In genomic region chr6:25546441-25546840, GRCm38 (mm10) we compare ENCODE assay signal across 20 mouse cellular contexts.
DNase-seq lines count a peak whose midpoint lies in the region; ATAC-seq and TF ChIP-seq lines count a peak whose summit lies in the region.
"Had no signal": no experiment of that assay in that cellular context is flagged by ENCODE, and none has a peak within 500 bp of the region (broad histone marks: within the 10 kb centered on the region; RNA-seq: fewer than 3 reads in every experiment).

No protein-coding gene starts in this region.

- 25% methylated on average over 2 of the region's 2 CpGs for WGBS in embryonic facial prominence, embryonic 14.5 days
- 55% methylated on average over 2 of the region's 2 CpGs for WGBS in embryonic facial prominence, embryonic 10.5 days
- WGBS in hindbrain, postnatal 0 days = 55% methylated on average over 2 of the region's 2 CpGs
- WGBS in hindbrain, embryonic 14.5 days = 57% methylated on average over 2 of the region's 2 CpGs
- WGBS in midbrain, postnatal 0 days = 46% methylated on average over 2 of the region's 2 CpGs
- WGBS in midbrain, embryonic 15.5 days = 69% methylated on average over 2 of the region's 2 CpGs

- ATAC-seq in embryonic facial prominence, embryonic 14.5 days (ENCODE audit: low read depth) = no peak
- no peak for ATAC-seq in hindbrain, postnatal 0 days
- ATAC-seq in hindbrain, embryonic 14.5 days (ENCODE audit: low FRiP score) = no peak
- ATAC-seq in midbrain, postnatal 0 days (ENCODE audit: low FRiP score) = no peak
- ATAC-seq in midbrain, embryonic 15.5 days (replicated peaks) = no peak; the same call in 1 of the 2 replicates
- ATAC-seq: forebrain, embryonic 15.5 days; intestine, embryonic 15.5 days had no signal

- H3K4me3 ChIP-seq in embryonic facial prominence, embryonic 14.5 days (ENCODE audit: low read depth, low read length) = no peak overlapping the region
- no peak overlapping the region for H3K4me3 ChIP-seq in embryonic facial prominence, embryonic 10.5 days
- H3K4me3 ChIP-seq in hindbrain, postnatal 0 days (ENCODE audit: low read length) = no peak overlapping the region
- H3K4me3 ChIP-seq in hindbrain, embryonic 14.5 days (replicated peaks; ENCODE audit: low read length) = no peak overlapping the region
- no peak overlapping the region for H3K4me3 ChIP-seq in midbrain, postnatal 0 days (ENCODE audit: low read depth, low read length)
- H3K4me3 ChIP-seq in midbrain, embryonic 15.5 days = no peak overlapping the region
- H3K4me3 ChIP-seq: embryonic facial prominence, embryonic 15.5 days; erythroblast, embryonic 14.5 days; forebrain, embryonic 10.5 days; forebrain, embryonic 15.5 days; gastrocnemius, adult 2 months; heart, embryonic 12.5 days; intestine, embryonic 15.5 days had no signal

- peak; percentile 5 for DNase-seq in embryonic facial prominence, embryonic 14.5 days (ENCODE audit: low spot score)
- DNase-seq in embryonic facial prominence, embryonic 10.5 days (ENCODE audit: low spot score) = no peak
- DNase-seq in hindbrain, postnatal 0 days (ENCODE audit: low spot score) = peak; percentile 7
- no peak for DNase-seq in hindbrain, embryonic 14.5 days (ENCODE audit: low spot score)
- DNase-seq in midbrain, postnatal 0 days (ENCODE audit: low spot score) = peak; percentile 17
- DNase-seq in mesoderm, embryonic 11.5 days (ENCODE audit: low read depth, low spot score) = peak; percentile 4
- no peak for DNase-seq in left cerebral cortex, adult 8-10 months (ENCODE audit: low spot score in 2 of 2)
- DNase-seq: adrenal gland, postnatal 10 days; cerebellum, adult 11 months; cerebellum, adult 8-10 months; cerebellum, postnatal 14 days; gastrocnemius, adult 2 months; gastrocnemius, postnatal 25 days had no signal

- no peaks in the 10 kb centered on the region for H3K36me3 ChIP-seq in embryonic facial prominence, embryonic 14.5 days (ENCODE audit: control insufficient read depth, insufficient read depth, low read length)
- H3K36me3 ChIP-seq in embryonic facial prominence, embryonic 10.5 days (replicated peaks) = no peaks in the 10 kb centered on the region
- no peaks in the 10 kb centered on the region for H3K36me3 ChIP-seq in hindbrain, postnatal 0 days (ENCODE audit: insufficient read depth, low read length)
- H3K36me3 ChIP-seq in hindbrain, embryonic 14.5 days (replicated peaks; ENCODE audit: control insufficient read depth, insufficient read depth) = no peaks in the 10 kb centered on the region
- no peaks in the 10 kb centered on the region for H3K36me3 ChIP-seq in midbrain, postnatal 0 days (ENCODE audit: insufficient read depth, low read length)
- H3K36me3 ChIP-seq in midbrain, embryonic 15.5 days (replicated peaks) = no peaks in the 10 kb centered on the region
- H3K36me3 ChIP-seq: embryonic facial prominence, embryonic 15.5 days; forebrain, embryonic 10.5 days; forebrain, embryonic 15.5 days; heart, embryonic 12.5 days; intestine, embryonic 15.5 days had no signal

- no peak for TF ChIP-seq CTCF in hindbrain, postnatal 0 days (IDR thresholded peaks at IDR 0.05; ENCODE audit: low read depth)
- no peak for TF ChIP-seq CTCF in midbrain, postnatal 0 days (IDR thresholded peaks at IDR 0.05)

- H3K4me2 ChIP-seq in embryonic facial prominence, embryonic 14.5 days (ENCODE audit: low read depth, low read length) = no peak overlapping the region
- H3K4me2 ChIP-seq in hindbrain, postnatal 0 days (ENCODE audit: low read depth, low read length) = no peak overlapping the region
- H3K4me2 ChIP-seq in hindbrain, embryonic 14.5 days (replicated peaks) = no peak overlapping the region
- H3K4me2 ChIP-seq in midbrain, postnatal 0 days (ENCODE audit: low read depth, low read length, poor library complexity, severe bottlenecking) = no peak overlapping the region
- H3K4me2 ChIP-seq in midbrain, embryonic 15.5 days = no peak overlapping the region
- H3K4me2 ChIP-seq: embryonic facial prominence, embryonic 15.5 days; forebrain, embryonic 15.5 days; heart, embryonic 12.5 days; intestine, embryonic 15.5 days had no signal

- no peaks in the 10 kb centered on the region for H3K4me1 ChIP-seq in embryonic facial prominence, embryonic 14.5 days (ENCODE audit: control insufficient read depth, insufficient read depth, low read length)
- H3K4me1 ChIP-seq in embryonic facial prominence, embryonic 10.5 days = no peaks in the 10 kb centered on the region
- no peaks in the 10 kb centered on the region for H3K4me1 ChIP-seq in hindbrain, postnatal 0 days (ENCODE audit: insufficient read depth, low read length)
- no peaks in the 10 kb centered on the region for H3K4me1 ChIP-seq in hindbrain, embryonic 14.5 days (replicated peaks; ENCODE audit: control insufficient read depth, insufficient read depth, low read length)
- H3K4me1 ChIP-seq in midbrain, postnatal 0 days (ENCODE audit: insufficient read depth, low read length) = no peaks in the 10 kb centered on the region
- H3K4me1 ChIP-seq in midbrain, embryonic 15.5 days = no peaks in the 10 kb centered on the region
- H3K4me1 ChIP-seq: embryonic facial prominence, embryonic 15.5 days; forebrain, embryonic 10.5 days; forebrain, embryonic 15.5 days; heart, embryonic 12.5 days; intestine, embryonic 15.5 days had no signal

- H3K27ac ChIP-seq in embryonic facial prominence, embryonic 14.5 days (replicated peaks; ENCODE audit: low read depth, low read length) = no peak overlapping the region
- H3K27ac ChIP-seq in embryonic facial prominence, embryonic 10.5 days (replicated peaks) = no peak overlapping the region
- no peak overlapping the region for H3K27ac ChIP-seq in hindbrain, postnatal 0 days
- no peak overlapping the region for H3K27ac ChIP-seq in hindbrain, embryonic 14.5 days
- no peak overlapping the region for H3K27ac ChIP-seq in midbrain, postnatal 0 days (ENCODE audit: low read depth, low read length)
- H3K27ac ChIP-seq in midbrain, embryonic 15.5 days = no peak overlapping the region
- H3K27ac ChIP-seq: embryonic facial prominence, embryonic 15.5 days; forebrain, embryonic 10.5 days; forebrain, embryonic 15.5 days; gastrocnemius, adult 2 months; intestine, embryonic 15.5 days had no signal

- H3K27me3 ChIP-seq in embryonic facial prominence, embryonic 14.5 days (replicated peaks; ENCODE audit: control insufficient read depth, insufficient read depth, low read length) = no peaks in the 10 kb centered on the region
- H3K27me3 ChIP-seq in embryonic facial prominence, embryonic 10.5 days (replicated peaks; ENCODE audit: low read depth, poor library complexity, severe bottlenecking) = no peaks in the 10 kb centered on the region
- H3K27me3 ChIP-seq in hindbrain, postnatal 0 days (ENCODE audit: insufficient read depth, low read length) = no peaks in the 10 kb centered on the region
- no peaks in the 10 kb centered on the region for H3K27me3 ChIP-seq in hindbrain, embryonic 14.5 days (ENCODE audit: control insufficient read depth, insufficient read depth, low read length)
- no peaks in the 10 kb centered on the region for H3K27me3 ChIP-seq in midbrain, postnatal 0 days (ENCODE audit: insufficient read depth, low read length)
- H3K27me3 ChIP-seq in midbrain, embryonic 15.5 days (replicated peaks) = no peaks in the 10 kb centered on the region
- H3K27me3 ChIP-seq: embryonic facial prominence, embryonic 15.5 days; forebrain, embryonic 15.5 days; heart, embryonic 12.5 days; intestine, embryonic 15.5 days had no signal

- H3K9me3 ChIP-seq in embryonic facial prominence, embryonic 14.5 days (ENCODE audit: control insufficient read depth, low read length) = no peaks in the 10 kb centered on the region
- no peaks in the 10 kb centered on the region for H3K9me3 ChIP-seq in embryonic facial prominence, embryonic 10.5 days
- no peaks in the 10 kb centered on the region for H3K9me3 ChIP-seq in hindbrain, postnatal 0 days (ENCODE audit: low read length)
- H3K9me3 ChIP-seq in hindbrain, embryonic 14.5 days (ENCODE audit: control insufficient read depth, low read length) = no peaks in the 10 kb centered on the region
- no peaks in the 10 kb centered on the region for H3K9me3 ChIP-seq in midbrain, postnatal 0 days (ENCODE audit: low read length)
- H3K9me3 ChIP-seq in midbrain, embryonic 15.5 days = no peaks in the 10 kb centered on the region
- H3K9me3 ChIP-seq: embryonic facial prominence, embryonic 15.5 days; forebrain, embryonic 10.5 days; forebrain, embryonic 15.5 days; heart, embryonic 12.5 days; intestine, embryonic 15.5 days had no signal

- H3K9ac ChIP-seq in embryonic facial prominence, embryonic 14.5 days (ENCODE audit: low read depth, low read length) = no peak overlapping the region
- no peak overlapping the region for H3K9ac ChIP-seq in hindbrain, postnatal 0 days (replicated peaks; ENCODE audit: low read length)
- no peak overlapping the region for H3K9ac ChIP-seq in hindbrain, embryonic 14.5 days
- no peak overlapping the region for H3K9ac ChIP-seq in midbrain, postnatal 0 days (replicated peaks; ENCODE audit: low read length, poor library complexity, severe bottlenecking)
- H3K9ac ChIP-seq in midbrain, embryonic 15.5 days = no peak overlapping the region
- H3K9ac ChIP-seq: embryonic facial prominence, embryonic 15.5 days; forebrain, embryonic 15.5 days; heart, embryonic 12.5 days; intestine, embryonic 15.5 days had no signal

Comparison
In these comparisons a context has a peak if more than half of its experiments do, and no peak if none do; other contexts are left out.
1. DNase-seq: peak in embryonic facial prominence, embryonic 14.5 days (single experiment), hindbrain, postnatal 0 days (single experiment), midbrain, postnatal 0 days (single experiment) and mesoderm, embryonic 11.5 days (single experiment); none in embryonic facial prominence, embryonic 10.5 days (single experiment), hindbrain, embryonic 14.5 days (single experiment) and left cerebral cortex, adult 8-10 months (0 of 2).